Mouse (Mus musculus) small intestine, adult 2 months (tissue): Measurements from ENCODE around the gene Gm21954. TPM values are rescaled to one million over a fixed set of nuclear protein-coding genes. Genes with fewer than 3 reads are reported as not detected.

ENCODE experiments used
- H3K27ac ChIP-seq: fragments of 200-500 bp; 2 replicates; pipeline ENCODE4 v1.5.1; 2012; ENCODE audit warnings: low read depth, low read length, control low read depth, inconsistent platforms; ENCODE audit not compliant: insufficient read depth
- H3K27me3 ChIP-seq: fragments of 200-500 bp; 2 replicates; pipeline ENCODE4 v1.6.1; 2012; ENCODE audit warnings: mild to moderate bottlenecking, moderate library complexity, low read length, inconsistent platforms; ENCODE audit not compliant: control insufficient read depth, insufficient read depth
- H3K36me3 ChIP-seq: fragments of 200-500 bp; 2 replicates; pipeline ENCODE4 v1.6.1; 2012; ENCODE audit warnings: mild to moderate bottlenecking, low read length, control low read depth, inconsistent platforms; ENCODE audit not compliant: control insufficient read depth, insufficient read depth
- H3K4me1 ChIP-seq: fragments of 200-500 bp; 2 replicates; pipeline ENCODE4 v1.6.1; 2012; ENCODE audit warnings: low read length, inconsistent platforms, mixed read lengths; ENCODE audit not compliant: control insufficient read depth, insufficient read depth, insufficient read length
- H3K4me3 ChIP-seq: fragments of 200-500 bp; 2 replicates; pipeline ENCODE4 v1.5.1; 2012; ENCODE audit warnings: low read depth, mild to moderate bottlenecking, control low read depth, inconsistent platforms, low read length, moderate library complexity
- CTCF ChIP-seq: fragments of 200-500 bp; IDR thresholded peaks from 2 replicates; pipeline ENCODE4 v1.5.1; 2012; ENCODE audit warnings: low read depth, mild to moderate bottlenecking, control low read depth, inconsistent platforms, low read length, moderate library complexity, mixed read lengths; ENCODE audit not compliant: insufficient replicate concordance, insufficient read length; ENCODE audit errors: extremely low read depth
- POLR2A ChIP-seq: fragments of 200-500 bp; IDR thresholded peaks from 2 replicates; pipeline ENCODE4 v1.6.1; 2012; ENCODE audit warnings: low read depth, mild to moderate bottlenecking, control low read depth, inconsistent platforms, low read length, moderate library complexity
- WGBS: fragments of 180-500 bp; shearing (Covaris S2); methylation state at CpG from one replicate; pipeline ENCODE4 v1.1.7; 2018; 5-methylcytosine and 5-hydroxymethylcytosine counted together
- polyA plus RNA-seq: library from polyadenylated mRNA; depleted of rRNA; stranded (reverse); fragments of >200 nt; gene quantifications from 2 replicates; pipeline ENCODE4 v1.2.3, GENCODE M21; 2012; rRNA removed

Gene Gm21954
- not detected in 2 replicates for polyA plus RNA-seq

DNA sequence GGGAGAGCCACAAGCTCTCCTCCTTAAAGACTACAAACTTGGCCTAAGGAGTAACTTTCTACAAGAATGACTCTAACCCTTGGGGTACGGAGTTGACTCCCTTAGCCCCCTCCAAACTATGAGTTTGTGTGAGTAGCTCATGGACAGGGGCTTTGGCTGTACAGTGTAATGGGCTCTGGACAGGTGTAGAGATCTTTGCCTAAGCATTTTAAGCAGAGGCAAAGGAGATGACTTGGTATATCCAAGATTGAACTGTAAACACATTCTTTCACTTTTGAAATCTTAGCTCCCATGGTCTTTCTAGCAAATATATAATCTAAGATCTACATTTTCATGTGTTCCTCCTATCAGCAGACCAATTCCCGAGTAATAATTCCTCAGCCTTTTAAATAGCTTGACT lies at the start of gene Gm21954:
Gene Gm21954, minus strand, starts transcription at position 101 of the 400 bp plus-strand sequence.
- H3K36me3 ChIP-seq = no peaks in the 10 kb centered on the region
- no peaks in the 10 kb centered on the region for H3K27me3 ChIP-seq
- 68% methylated on average over 2 of the region's 2 CpGs for WGBS
- no peak within 1 kb of the TSS for H3K27ac ChIP-seq
- no peak for TF ChIP-seq CTCF
- no peak for TF ChIP-seq POLR2A
- H3K4me1 ChIP-seq = no peaks in the 10 kb centered on the region
- no peak within 1 kb of the TSS for H3K4me3 ChIP-seq

DNA sequence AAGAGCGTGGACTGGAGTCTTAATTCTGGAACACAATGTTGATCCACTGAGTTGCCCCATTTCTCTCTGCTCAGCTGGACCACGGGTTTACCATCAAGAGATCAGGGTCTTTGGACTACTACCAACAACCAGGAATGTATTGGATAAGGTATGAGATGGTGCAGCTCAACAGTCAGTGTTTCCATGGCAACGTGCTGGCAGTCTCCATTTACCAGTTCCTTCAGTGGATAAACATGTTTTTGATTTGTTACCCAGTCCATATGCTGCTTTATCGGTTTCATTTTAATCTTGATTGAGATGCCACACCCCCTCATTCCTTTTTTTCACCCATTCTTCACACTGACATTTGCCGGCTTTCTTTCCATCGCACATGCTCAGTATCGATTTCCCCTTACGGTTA lies 49.8 kb upstream of the Gm21954 start:
- no peaks in the 10 kb centered on the region for H3K27me3 ChIP-seq
- H3K36me3 ChIP-seq = no peaks in the 10 kb centered on the region
- no peak overlapping the region for H3K27ac ChIP-seq
- H3K4me1 ChIP-seq = no peaks in the 10 kb centered on the region
- 70% methylated on average over 8 of the region's 8 CpGs for WGBS
- no peak for TF ChIP-seq POLR2A
- no peak for TF ChIP-seq CTCF
- no peak overlapping the region for H3K4me3 ChIP-seq

DNA sequence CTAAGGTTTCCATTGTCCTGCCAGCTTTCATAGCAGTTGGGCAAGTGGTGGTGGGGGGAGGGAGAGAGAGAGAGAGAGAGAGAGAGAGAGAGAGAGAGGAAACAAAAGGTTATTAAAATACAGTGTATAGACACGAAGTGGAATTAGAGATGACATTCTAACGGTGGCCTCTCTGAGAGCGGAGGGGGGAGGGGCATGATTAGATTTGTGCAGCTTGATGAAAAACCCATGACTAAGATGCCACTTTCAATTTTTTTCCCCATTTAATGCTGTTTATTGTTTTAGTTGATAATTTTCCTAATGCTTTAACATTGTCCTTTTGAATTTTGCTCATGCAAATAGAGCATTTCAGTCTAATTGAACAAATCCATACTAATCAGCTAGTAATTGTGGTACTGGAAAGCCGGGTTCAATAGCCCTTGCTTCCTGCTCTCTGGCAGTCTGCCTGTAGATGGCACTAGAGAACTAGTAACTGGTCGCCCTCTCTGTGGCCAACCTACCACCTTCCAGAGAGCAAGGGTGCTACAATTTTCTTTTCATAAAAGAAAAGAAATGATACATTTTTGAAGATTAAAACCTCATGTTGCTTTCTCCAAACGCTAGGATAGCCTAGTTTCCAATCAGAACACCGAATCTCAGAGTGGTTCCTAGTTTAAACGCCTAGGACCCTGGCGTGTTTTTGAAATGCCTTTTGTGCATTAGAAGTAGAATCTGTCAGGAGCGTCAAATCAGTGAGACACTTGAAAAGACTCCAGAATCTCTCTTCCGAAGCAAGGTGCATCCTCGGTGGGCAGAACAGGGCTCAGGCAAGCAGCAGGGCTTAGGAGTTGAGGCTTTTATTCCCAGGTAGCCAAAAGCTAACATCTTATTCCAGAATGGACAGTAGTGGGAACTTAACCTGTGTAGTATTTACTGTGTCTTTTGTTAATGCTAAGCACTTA lies 48.5 kb upstream of the Gm21954 start:
- 34% methylated on average over 12 of the region's 12 CpGs for WGBS
- no peak overlapping the region for H3K27ac ChIP-seq
- no peaks in the 10 kb centered on the region for H3K36me3 ChIP-seq
- TF ChIP-seq POLR2A = no peak
- TF ChIP-seq CTCF = peak; percentile 42; the same call in 1 of the 2 replicates
- H3K27me3 ChIP-seq = no peaks in the 10 kb centered on the region
- no peak overlapping the region for H3K4me3 ChIP-seq
- no peaks in the 10 kb centered on the region for H3K4me1 ChIP-seq

DNA sequence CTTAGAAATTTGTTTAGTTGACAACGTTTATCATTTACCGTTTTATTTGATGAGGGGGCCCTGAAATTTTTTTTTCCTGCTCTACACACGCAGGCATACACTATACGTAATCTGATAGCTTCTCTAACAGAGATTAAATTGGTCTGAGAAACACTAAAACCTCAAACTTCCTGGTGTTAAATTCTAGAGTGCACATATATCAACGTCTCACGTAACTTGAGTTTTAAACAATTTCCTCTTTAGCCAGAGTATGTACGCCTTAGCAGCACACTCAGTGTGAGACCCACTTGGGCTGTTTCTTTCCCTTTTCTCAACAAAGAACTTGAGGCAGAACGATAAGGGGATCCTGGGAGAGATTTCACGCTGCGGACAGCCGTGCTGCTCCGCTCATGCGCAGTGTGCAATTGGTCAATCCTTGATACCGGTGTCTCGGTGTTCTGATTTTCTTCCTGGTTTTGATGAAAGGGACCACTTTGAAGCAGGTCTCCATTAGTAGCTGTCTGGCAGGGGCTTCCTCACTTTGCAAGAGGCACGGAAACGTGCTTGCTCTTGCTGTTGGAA lies 45.5 kb upstream of the Gm21954 start:
- 51% methylated on average over 17 of the region's 17 CpGs for WGBS
- Histone ChIP-seq H3K27ac (no peak overlapping the region), H3K4me3 (no peak overlapping the region), H3K27me3 (no peaks in the 10 kb centered on the region), H3K36me3 (no peaks in the 10 kb centered on the region), H3K4me1 (no peaks in the 10 kb centered on the region)
- TF ChIP-seq CTCF (no peak), POLR2A (no peak)

DNA sequence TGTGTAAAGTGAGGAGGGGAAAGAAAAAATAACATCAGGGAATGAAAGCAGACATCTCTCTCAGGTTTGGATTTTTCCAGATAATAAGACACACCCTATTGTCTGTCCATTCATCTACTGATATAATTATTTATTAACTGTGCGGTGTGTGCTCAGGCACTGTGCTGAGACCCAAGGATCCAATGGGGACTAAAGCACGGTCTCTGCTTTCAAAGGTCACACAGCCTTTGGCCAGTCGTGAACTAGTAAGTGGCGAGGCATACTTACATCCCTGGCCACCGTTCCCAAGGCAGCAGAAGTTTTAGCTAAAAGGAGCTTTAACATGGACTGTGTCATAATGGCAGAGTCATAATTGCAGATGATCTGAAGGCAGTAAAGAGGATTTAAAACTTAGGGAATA lies 44.0 kb upstream of the Gm21954 start:
- no peak for TF ChIP-seq POLR2A
- no peak for TF ChIP-seq CTCF
- no peaks in the 10 kb centered on the region for H3K27me3 ChIP-seq
- 54% methylated on average over 5 of the region's 5 CpGs for WGBS
- no peaks in the 10 kb centered on the region for H3K36me3 ChIP-seq
- H3K27ac ChIP-seq = no peak overlapping the region
- H3K4me3 ChIP-seq = no peak overlapping the region
- no peaks in the 10 kb centered on the region for H3K4me1 ChIP-seq

DNA sequence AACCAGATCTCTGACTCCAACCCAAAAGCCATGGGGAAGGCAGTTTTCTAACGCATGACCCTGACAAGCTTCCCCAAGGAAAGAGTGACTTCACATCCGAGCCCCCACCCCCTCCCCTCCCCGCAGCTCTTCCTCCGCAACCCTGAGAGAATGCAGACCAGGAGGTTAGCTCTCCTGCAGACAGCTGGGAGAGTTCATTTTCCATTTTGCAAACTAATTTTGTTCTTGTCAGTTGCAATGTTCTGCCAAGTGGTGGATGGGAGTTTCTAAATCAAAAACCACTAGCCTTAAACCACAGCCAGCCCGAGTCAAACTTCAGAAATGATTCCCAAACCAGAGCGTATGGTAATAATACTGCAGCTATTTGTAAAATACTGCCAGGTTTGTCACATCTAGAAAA lies 39.6 kb upstream of the Gm21954 start:
- Histone ChIP-seq H3K4me3 (no peak overlapping the region), H3K36me3 (no peaks in the 10 kb centered on the region), H3K27me3 (no peaks in the 10 kb centered on the region), H3K4me1 (no peaks in the 10 kb centered on the region), H3K27ac (no peak overlapping the region)
- 69% methylated on average over 6 of the region's 6 CpGs for WGBS
- TF ChIP-seq CTCF (no peak), POLR2A (no peak)

DNA sequence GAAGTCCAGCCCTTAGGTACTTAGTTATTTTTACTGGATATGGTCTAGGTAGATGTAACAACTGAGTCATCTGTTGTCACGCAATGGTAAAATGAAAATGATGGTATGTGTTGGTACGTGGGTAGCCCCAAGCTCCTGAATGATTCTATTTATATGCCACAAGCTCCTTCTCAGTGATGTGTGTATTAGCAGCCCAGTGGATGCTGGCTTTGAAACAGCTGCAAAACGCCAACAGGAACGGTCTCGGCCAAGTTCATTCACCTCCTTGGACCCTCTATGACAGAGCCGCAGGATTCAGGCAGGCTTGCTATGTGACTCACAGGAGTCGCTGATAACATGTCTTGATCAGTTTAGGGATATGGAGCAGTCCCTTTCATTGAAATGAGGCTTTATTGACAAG lies 38.2 kb upstream of the Gm21954 start:
- H3K36me3 ChIP-seq = no peaks in the 10 kb centered on the region
- H3K4me3 ChIP-seq = no peak overlapping the region
- H3K27me3 ChIP-seq = no peaks in the 10 kb centered on the region
- H3K27ac ChIP-seq = no peak overlapping the region
- WGBS = 78% methylated on average over 7 of the region's 7 CpGs
- no peaks in the 10 kb centered on the region for H3K4me1 ChIP-seq
- no peak for TF ChIP-seq CTCF
- TF ChIP-seq POLR2A = no peak
